Mouse (Mus musculus) layer of hippocampus, adult 8-10 months (tissue): ENCODE results near the gene Kctd18. TPM values are rescaled to one million over a fixed set of nuclear protein-coding genes. Genes with fewer than 3 reads are reported as not detected.

Source experiments
- DNase-seq, 2 experiments: peaks; one replicate each; pipeline ENCODE4 v3.0.0; 2022; ENCODE audit warnings: low spot score in 2 of 2
- total RNA-seq, 4 experiments: library from RNA; stranded (reverse); gene quantifications; 2 replicates each; pipeline ENCODE4 v1.2.4; 2022

Kctd18 gene
- total RNA-seq, 4 experiments from 2014 or later = 19.3 to 22.8 (median 20.5) TPM

- DNase-seq = no peak
These were observed 112.8 kb downstream of the Kctd18 start for GRCm38 (mm10) chr1:57905912-57906311.

Other genes starting within 250 kb of the Kctd18 start
- gene Spats2l, start 244.8 kb downstream of the Kctd18 start, total RNA-seq = 10 to 100 TPM; 21.9 to 27.8 (median 23.0) TPM
- gene Sgo2a, start 23.0 kb downstream of the Kctd18 start, total RNA-seq = under 1 TPM; 0.36 to 0.67 (median 0.40) TPM
- 1 to 10 TPM; 4.9 to 7.4 (median 6.0) TPM for gene Aox1, start 11.0 kb upstream of the Kctd18 start, total RNA-seq
- gene Aox3, start 94.2 kb upstream of the Kctd18 start, total RNA-seq = 1 to 10 TPM; 2.6 to 4.2 (median 3.1) TPM
- 1 to 10 TPM; 1.8 to 2.8 (median 2.4) TPM for gene Aox4, start 191.4 kb upstream of the Kctd18 start, total RNA-seq